Comparison of ENCODE assay signal across 8 mouse cellular contexts in the genomic region with DNA sequence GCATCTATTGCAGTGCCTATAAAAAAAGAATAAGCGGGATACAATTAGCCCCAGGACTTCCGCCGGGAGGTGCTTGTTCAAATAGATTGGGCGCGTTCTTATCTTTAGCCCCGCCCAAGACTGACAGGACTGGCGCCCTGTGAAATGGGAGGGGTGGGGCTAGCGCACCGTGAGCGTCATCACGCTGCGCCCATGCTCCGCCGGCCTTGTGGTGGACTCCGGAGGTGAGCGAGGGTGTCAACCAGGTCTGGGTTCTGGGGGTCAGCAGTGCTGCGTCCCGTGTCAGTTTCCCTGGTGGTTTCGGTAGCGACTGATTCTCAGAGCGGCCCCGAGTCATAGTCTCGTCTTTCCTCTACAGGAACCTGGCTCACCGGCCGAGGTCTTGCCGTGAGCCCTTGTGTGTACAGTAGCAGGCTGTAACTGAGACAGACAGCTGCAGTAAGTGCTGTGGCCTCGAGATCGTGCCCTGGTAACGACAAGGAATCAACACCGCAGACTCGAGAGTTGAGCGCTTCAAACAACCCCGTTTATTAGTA. TPM values are rescaled to one million over a fixed set of nuclear protein-coding genes. Genes with fewer than 3 reads are reported as not detected.
DNase-seq lines count a peak whose midpoint lies in the region; ATAC-seq and TF ChIP-seq lines count a peak whose summit lies in the region.

Mrps17 (plus strand) TSS at position 172 of the 536 bp plus-strand sequence.

- H3K27ac ChIP-seq in hindbrain, embryonic 13.5 days, result peak within 1 kb of the TSS; percentile 78

- DNase-seq in Patski (ENCODE audit: low read depth, low spot score), result peak; percentile 77
- peak; percentile 94 to 95 for DNase-seq in cerebellum, postnatal 14 days
- peak; percentile 83 to 88 for DNase-seq in frontal cortex, postnatal 14 days (ENCODE audit: low spot score in 2 of 2)
- DNase-seq in layer of hippocampus, postnatal 25 days (ENCODE audit: extremely low spot score in 1 of 2, low spot score in 1 of 2), result peak; percentile 79 to 82
- DNase-seq in lung, postnatal 25 days (ENCODE audit: low spot score), result peak; percentile 95
- DNase-seq in retina, embryonic 14.5 days (ENCODE audit: low spot score), result peak; percentile 96
- DNase-seq in thymus, postnatal 4 days, result peak; percentile 92

- no peak for TF ChIP-seq CTCF in Patski (IDR thresholded peaks at IDR 0.05)

- peak within 1 kb of the TSS; percentile 85 for H3K4me2 ChIP-seq in hindbrain, embryonic 13.5 days

- in situ Hi-C loops in Patski (cut with MboI; ENCODE audit: low pct_unique_long_range_greater_than_20kb), result no loop called here

- H3K27me3 ChIP-seq in Patski, result peaks cover 2% of the 10 kb centered on the region
- H3K27me3 ChIP-seq in hindbrain, embryonic 13.5 days, result peaks cover 8% of the 10 kb centered on the region; the same call in 1 of the 2 replicates

- H3K4me1 ChIP-seq in hindbrain, embryonic 13.5 days (replicated peaks), result peaks cover 10% of the 10 kb centered on the region

- under 1% methylated on average over 33 of the region's 33 CpGs for WGBS in hindbrain, embryonic 13.5 days

- H3K9me3 ChIP-seq in hindbrain, embryonic 13.5 days, result no peaks in the 10 kb centered on the region

- ATAC-seq in Patski, result peak; percentile 97
- ATAC-seq in hindbrain, embryonic 13.5 days (ENCODE audit: low FRiP score), result peak; percentile 97

- H3K4me3 ChIP-seq in hindbrain, embryonic 13.5 days, result peak within 1 kb of the TSS; percentile 77

- CTCF ChIA-PET in Patski (lab: Charles Lee), result interaction anchor here (1.1 to 1.7 kb wide), 2 partner anchors 9 to 47 kb away, joined by 3 to 16 read pairs; partner anchors contain the start of gene Nipsnap2

- POLR2A ChIA-PET in Patski (lab: Charles Lee), result interaction anchor here (1.1 kb wide), 1 partner anchor 48 kb away, joined by 4 read pairs; no protein-coding TSS in a partner anchor

- H3K9ac ChIP-seq in hindbrain, embryonic 13.5 days, result peak within 1 kb of the TSS; percentile 89

- H3K36me3 ChIP-seq in hindbrain, embryonic 13.5 days, result peaks cover 36% of the 10 kb centered on the region

RNA-seq across cellular contexts. Expression of gene Mrps17, which starts in this region (rescaled TPM):
- polyA plus RNA-seq in Patski (2021), result 76.7 TPM
- polyA plus RNA-seq in hindbrain, embryonic 13.5 days (2015; fragmentation: Nextera tagmentation; extraction: Ambion mirVana), result 168 and 174 TPM in 2 replicates
- total RNA-seq in layer of hippocampus, postnatal 25 days (2021), result 10 to 100 TPM; 78.8 to 81.4 TPM

Comparison
In these comparisons a context has a peak if more than half of its experiments do, and no peak if none do; other contexts are left out.
1. Peak in every context shown above with its lines: DNase-seq, ATAC-seq, H3K4me3 ChIP-seq and H3K27ac ChIP-seq.